Mouse (Mus musculus) lung, embryonic 16.5 days (tissue): ENCODE data around the gene Ebf1. TPM values are rescaled to one million over a fixed set of nuclear protein-coding genes. Genes with fewer than 3 reads are reported as not detected.
A peak's percentile ranks its signal among the peaks of the same experiment; 100 is the strongest.

Experiments used
- ATAC-seq: fragments of 200-750 bp; cut with Nextera tagmentation; 2 replicates; pipeline ENCODE4 v1.8.0; 2017; ENCODE audit warnings: low read depth, mild to moderate bottlenecking, moderate library complexity
- H3K27ac ChIP-seq: fragments of 300-500 bp; sonication (generic); 2 replicates; pipeline ENCODE4 v1.5.1; 2014; ENCODE audit warnings: mild to moderate bottlenecking, control low read depth, low read length
- H3K27me3 ChIP-seq: fragments of 300-500 bp; sonication (generic); 2 replicates; pipeline ENCODE4 v1.6.1; 2014; ENCODE audit warnings: low read depth, low read length, mixed read lengths; ENCODE audit not compliant: control insufficient read depth, insufficient read depth
- H3K36me3 ChIP-seq: fragments of 300-500 bp; sonication (generic); 2 replicates; pipeline ENCODE4 v1.6.1; 2014; ENCODE audit warnings: low read length; ENCODE audit not compliant: control insufficient read depth, insufficient read depth
- H3K4me1 ChIP-seq: fragments of 300-500 bp; sonication (generic); replicated peaks from 2 replicates; pipeline ENCODE4 v1.6.1; 2014; ENCODE audit warnings: low read length, mixed read lengths; ENCODE audit not compliant: control insufficient read depth, insufficient read depth
- H3K4me2 ChIP-seq: fragments of 300-500 bp; sonication (generic); 2 replicates; pipeline ENCODE4 v1.6.1; 2014; ENCODE audit warnings: low read depth, low read length, control low read depth
- H3K4me3 ChIP-seq: fragments of 300-500 bp; sonication (generic); 2 replicates; pipeline ENCODE4 v1.5.1; 2014; ENCODE audit warnings: mild to moderate bottlenecking, low read length, control low read depth
- H3K9ac ChIP-seq: fragments of 300-500 bp; sonication (generic); 2 replicates; pipeline ENCODE4 v1.6.1; 2014; ENCODE audit warnings: low read length, control low read depth
- H3K9me3 ChIP-seq: fragments of 300-500 bp; sonication (generic); 2 replicates; pipeline ENCODE4 v1.6.1; 2016; ENCODE audit warnings: low read length; ENCODE audit not compliant: control insufficient read depth
- WGBS: fragments of 180-500 bp; shearing (Covaris S2); extraction: QIAGEN DNeasy Blood & Tissue Kit; methylation state at CpG from one replicate; pipeline ENCODE4 v1.1.7; 2014; 5-methylcytosine and 5-hydroxymethylcytosine counted together
- polyA plus RNA-seq: library from polyadenylated mRNA; unstranded; fragments of >200 nt; fragmentation: Nextera tagmentation; extraction: Ambion mirVana; gene quantifications from 2 replicates; pipeline ENCODE4 v1.2.1, GENCODE M21; 2015

Ebf1 gene
- polyA plus RNA-seq, 1 experiment from 2014 or later: 12.8 TPM

DNA sequence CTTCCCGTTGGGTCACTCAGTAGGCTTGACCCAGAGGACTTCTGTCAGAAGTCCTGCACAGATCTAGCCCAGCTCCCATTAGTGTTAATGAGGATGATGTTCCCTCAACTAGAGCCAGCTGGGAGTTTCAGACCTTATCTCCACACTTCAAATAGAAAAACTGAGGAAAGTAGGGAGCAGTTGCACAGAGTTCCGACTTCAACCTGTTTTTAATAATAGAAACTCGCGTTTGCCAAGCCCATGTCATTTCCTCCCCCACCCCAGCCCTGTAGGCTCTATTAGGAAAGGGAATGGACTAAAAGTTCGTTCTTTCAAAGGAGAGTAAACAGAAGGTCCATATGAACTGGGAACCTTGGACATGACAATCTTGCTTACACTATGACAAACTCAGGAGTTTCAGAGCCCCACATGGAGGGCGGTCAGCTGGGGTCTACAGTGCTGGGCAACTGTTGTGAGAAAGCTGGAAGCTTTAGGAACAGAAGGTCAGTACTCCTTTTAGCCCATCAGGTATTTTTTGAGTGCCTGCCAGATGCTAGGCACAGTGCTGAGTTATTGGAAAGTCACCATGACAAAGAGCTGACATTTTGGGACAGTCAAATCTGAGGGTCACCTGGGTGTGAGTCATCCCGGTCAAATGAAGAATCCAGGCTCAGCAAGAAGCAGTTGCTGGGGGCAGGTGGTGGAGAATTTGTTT lies 72.6 kb downstream of the Ebf1 start:
- H3K4me1 ChIP-seq: peaks cover 5% of the 10 kb centered on the region
- WGBS: 72% methylated on average over 7 of the region's 7 CpGs
- no peak overlapping the region for H3K27ac ChIP-seq
- H3K4me2 ChIP-seq: no peak overlapping the region
- no peaks in the 10 kb centered on the region for H3K9me3 ChIP-seq
- ATAC-seq: no peak
- H3K9ac ChIP-seq: no peak overlapping the region
- no peaks in the 10 kb centered on the region; the same call in 1 of the 2 replicates for H3K27me3 ChIP-seq
- H3K4me3 ChIP-seq: no peak overlapping the region
- no peaks in the 10 kb centered on the region for H3K36me3 ChIP-seq

- Histone ChIP-seq H3K9me3 (no peaks in the 10 kb centered on the region), H3K36me3 (no peaks in the 10 kb centered on the region), H3K9ac (no peak overlapping the region), H3K4me1 (0 out of 2 replicates have a peak, but pooled peaks cover 2% of the 10 kb centered on the region), H3K27ac (no peak overlapping the region), H3K4me2 (no peak overlapping the region), H3K27me3 (no peaks in the 10 kb centered on the region; the same call in 1 of the 2 replicates), H3K4me3 (no peak overlapping the region)
- no peak for ATAC-seq
- WGBS: 73% methylated on average over 5 of the region's 5 CpGs
Measured at GRCm38 (mm10) chr11:44690265-44690572, 73.1 kb downstream of the Ebf1 start.

DNA sequence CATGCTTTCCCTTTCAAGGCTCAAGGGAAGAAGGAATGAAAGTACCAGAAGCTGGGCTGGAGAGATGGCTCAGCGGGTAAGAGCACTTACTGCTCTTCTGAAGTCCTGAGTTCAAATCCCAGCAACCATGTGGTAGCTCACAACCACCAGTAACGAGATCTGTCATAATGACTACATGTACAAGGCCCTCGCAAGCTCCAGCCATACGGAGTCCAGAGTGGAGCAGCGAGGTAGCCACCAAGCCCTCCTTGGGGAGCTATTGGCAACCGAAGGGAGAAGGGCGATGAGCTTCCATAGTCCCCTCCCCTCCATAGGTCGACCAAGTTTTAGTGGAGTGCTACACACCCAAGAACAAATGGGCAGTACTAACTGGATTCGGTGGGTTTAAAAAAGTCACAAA lies 78.3 kb downstream of the Ebf1 start:
- peaks cover 3% of the 10 kb centered on the region; the same call in 1 of the 2 replicates for H3K4me1 ChIP-seq
- ATAC-seq: no peak
- no peak overlapping the region for H3K9ac ChIP-seq
- H3K36me3 ChIP-seq: no peaks in the 10 kb centered on the region
- H3K27ac ChIP-seq: no peak overlapping the region
- no peak overlapping the region for H3K4me3 ChIP-seq
- no peak overlapping the region for H3K4me2 ChIP-seq
- no peaks in the 10 kb centered on the region; the same call in 1 of the 2 replicates for H3K27me3 ChIP-seq
- no peaks in the 10 kb centered on the region for H3K9me3 ChIP-seq
- WGBS: 91% methylated on average over 9 of the region's 9 CpGs

DNA sequence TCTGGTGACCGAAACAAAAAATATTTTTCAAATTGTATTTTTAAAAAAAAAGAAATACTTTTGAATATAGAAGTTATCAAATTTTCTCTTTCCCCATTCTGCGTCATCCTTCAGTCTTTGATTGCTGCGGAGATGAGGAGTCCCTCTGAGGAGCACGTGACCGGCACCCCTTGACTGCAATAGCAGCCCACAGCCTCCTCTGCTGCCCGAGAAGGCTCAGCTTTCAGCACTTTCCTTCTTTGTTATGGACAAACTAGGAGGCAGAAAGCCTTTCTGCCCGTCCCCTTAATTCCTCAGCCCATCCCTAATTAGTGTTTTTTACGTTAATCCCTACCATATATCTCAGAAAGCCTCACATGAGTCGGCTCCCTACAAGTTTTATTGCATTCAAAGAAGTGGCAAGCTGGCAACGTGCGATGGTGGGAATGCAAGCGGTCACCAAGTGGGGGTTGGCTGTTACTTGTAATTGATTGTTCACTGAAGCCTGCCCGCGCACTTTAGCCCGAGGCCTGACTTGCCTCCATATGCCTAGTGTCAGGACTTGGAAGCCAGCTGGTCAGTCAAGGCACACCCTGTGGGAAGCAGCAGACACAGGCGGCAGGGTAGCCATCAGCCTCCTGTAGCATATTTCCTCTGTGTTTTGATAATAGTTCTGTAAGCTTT lies 79.6 kb downstream of the Ebf1 start:
- Histone ChIP-seq H3K9ac (no peak overlapping the region), H3K4me3 (peak overlapping the region; percentile 19; the same call in 1 of the 2 replicates), H3K36me3 (no peaks in the 10 kb centered on the region), H3K4me1 (peaks cover 3% of the 10 kb centered on the region; the same call in 1 of the 2 replicates), H3K27ac (peak overlapping the region; percentile 20; the same call in 1 of the 2 replicates), H3K27me3 (no peaks in the 10 kb centered on the region; the same call in 1 of the 2 replicates), H3K4me2 (peak overlapping the region; percentile 37; the same call in 1 of the 2 replicates), H3K9me3 (no peaks in the 10 kb centered on the region)
- 16% methylated on average over 16 of the region's 16 CpGs for WGBS
- peak; percentile 88 for ATAC-seq

- WGBS: 49% methylated on average over 4 of the region's 4 CpGs
- Histone ChIP-seq H3K9me3 (no peaks in the 10 kb centered on the region), H3K27ac (no peak overlapping the region), H3K36me3 (no peaks in the 10 kb centered on the region), H3K9ac (no peak overlapping the region), H3K27me3 (no peaks in the 10 kb centered on the region), H3K4me1 (peaks cover 3% of the 10 kb centered on the region; the same call in 1 of the 2 replicates), H3K4me2 (no peak overlapping the region), H3K4me3 (no peak overlapping the region)
- ATAC-seq: no peak
Measured at GRCm38 (mm10) chr11:44700181-44700580, 83.1 kb downstream of the Ebf1 start.

GRCm38 (mm10) chr11:44701221-44701810 lies 84.2 kb downstream of the Ebf1 start:
- Histone ChIP-seq H3K4me2 (no peak overlapping the region), H3K4me1 (peaks cover 3% of the 10 kb centered on the region; the same call in 1 of the 2 replicates), H3K27ac (no peak overlapping the region), H3K36me3 (no peaks in the 10 kb centered on the region), H3K9me3 (no peaks in the 10 kb centered on the region), H3K9ac (no peak overlapping the region), H3K27me3 (no peaks in the 10 kb centered on the region), H3K4me3 (no peak overlapping the region)
- WGBS: 49% methylated on average over 11 of the region's 11 CpGs
- no peak for ATAC-seq

DNA sequence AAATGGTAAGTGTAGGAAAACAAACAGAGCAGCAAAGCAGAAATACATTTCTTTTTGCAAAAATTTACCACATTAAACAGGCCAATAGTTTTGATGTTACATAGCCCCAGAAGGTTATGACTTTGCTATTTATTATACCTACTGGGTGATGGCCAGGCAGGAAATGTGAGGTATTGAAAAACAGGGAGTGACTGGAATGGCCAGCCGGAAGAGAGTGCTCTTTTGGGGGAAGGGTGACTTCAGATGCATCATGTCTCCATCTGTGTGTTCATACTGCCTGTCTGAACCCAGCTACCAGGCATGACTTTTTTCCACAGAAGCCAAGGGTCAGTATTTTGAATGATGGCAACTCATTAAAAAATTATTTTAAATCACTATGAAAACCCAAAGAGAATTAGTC lies 84.7 kb downstream of the Ebf1 start:
- Histone ChIP-seq H3K4me1 (no peaks in the 10 kb centered on the region; the same call in 1 of the 2 replicates), H3K4me2 (no peak overlapping the region), H3K27me3 (no peaks in the 10 kb centered on the region), H3K9me3 (no peaks in the 10 kb centered on the region), H3K4me3 (no peak overlapping the region), H3K36me3 (no peaks in the 10 kb centered on the region), H3K27ac (no peak overlapping the region), H3K9ac (no peak overlapping the region)
- WGBS: 28% methylated on average over 1 of the region's 1 CpGs
- no peak for ATAC-seq

- Histone ChIP-seq H3K4me3 (no peak overlapping the region), H3K4me2 (no peak overlapping the region), H3K4me1 (peaks cover 4% of the 10 kb centered on the region), H3K27me3 (no peaks in the 10 kb centered on the region), H3K9ac (no peak overlapping the region), H3K27ac (no peak overlapping the region), H3K9me3 (no peaks in the 10 kb centered on the region), H3K36me3 (no peaks in the 10 kb centered on the region)
- 89% methylated on average over 8 of the region's 8 CpGs for WGBS
- ATAC-seq: no peak
Measured at GRCm38 (mm10) chr11:44702716-44703486, 85.8 kb downstream of the Ebf1 start.

DNA sequence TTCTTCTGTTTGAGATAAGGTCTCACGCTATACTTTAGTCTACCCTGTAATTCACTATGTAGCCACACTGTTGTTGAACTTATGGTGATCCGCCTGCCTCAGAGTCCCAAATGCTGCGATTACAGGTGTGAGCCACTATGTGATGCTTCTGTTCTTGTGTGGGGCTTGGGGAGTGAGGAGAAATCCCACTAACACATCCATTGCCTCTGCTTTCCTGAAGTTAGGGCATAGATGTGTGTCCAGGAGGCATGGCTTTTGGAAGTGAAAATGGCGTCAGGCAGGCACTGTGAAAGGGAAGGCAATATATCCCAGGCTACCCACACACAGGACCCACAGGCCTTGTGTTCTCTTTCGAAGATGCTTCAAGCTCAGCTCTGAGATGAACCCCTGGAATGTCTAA lies 86.8 kb downstream of the Ebf1 start:
- ATAC-seq: no peak
- no peak overlapping the region for H3K9ac ChIP-seq
- no peaks in the 10 kb centered on the region for H3K9me3 ChIP-seq
- H3K27me3 ChIP-seq: no peaks in the 10 kb centered on the region
- H3K4me1 ChIP-seq: peaks cover 6% of the 10 kb centered on the region
- no peak overlapping the region for H3K4me3 ChIP-seq
- WGBS: 93% methylated on average over 5 of the region's 5 CpGs
- H3K27ac ChIP-seq: no peak overlapping the region
- H3K36me3 ChIP-seq: no peaks in the 10 kb centered on the region
- no peak overlapping the region for H3K4me2 ChIP-seq
